Mouse (Mus musculus) kidney, embryonic 15.5 days (tissue): ENCODE data around the gene Psme4. TPM values are rescaled to one million over a fixed set of nuclear protein-coding genes. Genes with fewer than 3 reads are reported as not detected.

ENCODE experiments used
- ATAC-seq: fragments of 200-750 bp; cut with Nextera tagmentation; replicated peaks from 2 replicates; pipeline ENCODE4 v1.8.0; 2017; ENCODE audit warnings: moderate TSS enrichment; ENCODE audit not compliant: low FRiP score
- H3K27ac ChIP-seq: fragments of 300-500 bp; sonication (generic); 2 replicates; pipeline ENCODE4 v1.5.1; 2015; ENCODE audit warnings: mild to moderate bottlenecking, inconsistent platforms
- H3K27me3 ChIP-seq: fragments of 300-500 bp; sonication (generic); 2 replicates; pipeline ENCODE4 v1.6.1; 2015; ENCODE audit warnings: inconsistent platforms
- H3K36me3 ChIP-seq: fragments of 300-500 bp; sonication (generic); 2 replicates; pipeline ENCODE4 v1.6.1; 2015; ENCODE audit warnings: inconsistent platforms
- H3K4me1 ChIP-seq: fragments of 300-500 bp; sonication (generic); 2 replicates; pipeline ENCODE4 v1.6.1; 2015; ENCODE audit warnings: inconsistent platforms
- H3K4me2 ChIP-seq: fragments of 300-500 bp; sonication (generic); 2 replicates; pipeline ENCODE4 v1.6.1; 2015; ENCODE audit warnings: moderate library complexity, mild to moderate bottlenecking, inconsistent platforms
- H3K4me3 ChIP-seq: fragments of 300-500 bp; sonication (generic); replicated peaks from 2 replicates; pipeline ENCODE4 v1.5.1; 2015; ENCODE audit warnings: mild to moderate bottlenecking, inconsistent platforms
- H3K9ac ChIP-seq: fragments of 300-500 bp; sonication (generic); 2 replicates; pipeline ENCODE4 v1.6.1; 2015; ENCODE audit warnings: mild to moderate bottlenecking, inconsistent platforms
- H3K9me3 ChIP-seq: fragments of 300-500 bp; sonication (generic); replicated peaks from 2 replicates; pipeline ENCODE4 v1.6.1; 2016; ENCODE audit warnings: inconsistent platforms
- WGBS: fragments of 180-500 bp; shearing (Covaris S2); methylation state at CpG from one replicate; pipeline ENCODE4 v1.1.7; 2015; ENCODE audit warnings: mixed read lengths; 5-methylcytosine and 5-hydroxymethylcytosine counted together
- polyA plus RNA-seq: library from polyadenylated mRNA; unstranded; fragments of >200 nt; fragmentation: Nextera tagmentation; extraction: Ambion mirVana; gene quantifications from 2 replicates; pipeline ENCODE4 v1.2.1, GENCODE M21; 2015

Psme4 gene
- polyA plus RNA-seq, 1 experiment from 2014 or later, result 18.3 TPM

DNA sequence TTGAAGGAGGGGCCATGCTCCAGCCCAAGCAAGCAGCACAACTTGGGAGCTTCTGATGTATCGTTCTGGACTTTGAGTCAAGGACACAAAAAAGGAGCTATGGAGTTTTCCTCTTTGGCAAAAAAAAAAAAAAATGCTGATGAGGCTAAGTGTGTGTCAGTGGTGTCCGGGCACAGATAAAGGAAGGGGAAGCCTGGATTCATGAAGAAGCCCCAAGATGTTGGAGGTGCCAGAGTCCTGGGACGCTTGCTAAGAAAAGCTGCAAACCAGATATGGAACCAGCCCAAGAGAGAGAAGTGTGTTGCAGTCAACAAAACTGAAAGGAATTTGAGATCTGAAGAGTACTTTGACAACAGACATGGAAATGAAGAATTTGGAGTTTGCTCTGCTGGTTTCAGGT lies 140.8 kb downstream of the Psme4 start:
- no peak for ATAC-seq

GRCm38 (mm10) chr11:30920641-30921040 lies 149.1 kb downstream of the Psme4 start:
- Histone ChIP-seq H3K27me3 (no peaks in the 10 kb centered on the region), H3K27ac (no peak overlapping the region), H3K4me1 (no peaks in the 10 kb centered on the region), H3K4me2 (no peak overlapping the region), H3K36me3 (peaks cover 7% of the 10 kb centered on the region), H3K4me3 (no peak overlapping the region), H3K9ac (no peak overlapping the region), H3K9me3 (no peaks in the 10 kb centered on the region)
- WGBS, result 68% methylated on average over 1 of the region's 1 CpGs
- no peak for ATAC-seq

More for the DNA sequence above, 140.8 kb downstream of the Psme4 start:
- Histone ChIP-seq H3K9me3 (no peaks in the 10 kb centered on the region), H3K4me3 (no peak overlapping the region), H3K36me3 (no peaks in the 10 kb centered on the region), H3K27ac (no peak overlapping the region), H3K4me1 (no peaks in the 10 kb centered on the region), H3K9ac (no peak overlapping the region), H3K27me3 (no peaks in the 10 kb centered on the region), H3K4me2 (no peak overlapping the region)
- 86% methylated on average over 3 of the region's 3 CpGs for WGBS

DNA sequence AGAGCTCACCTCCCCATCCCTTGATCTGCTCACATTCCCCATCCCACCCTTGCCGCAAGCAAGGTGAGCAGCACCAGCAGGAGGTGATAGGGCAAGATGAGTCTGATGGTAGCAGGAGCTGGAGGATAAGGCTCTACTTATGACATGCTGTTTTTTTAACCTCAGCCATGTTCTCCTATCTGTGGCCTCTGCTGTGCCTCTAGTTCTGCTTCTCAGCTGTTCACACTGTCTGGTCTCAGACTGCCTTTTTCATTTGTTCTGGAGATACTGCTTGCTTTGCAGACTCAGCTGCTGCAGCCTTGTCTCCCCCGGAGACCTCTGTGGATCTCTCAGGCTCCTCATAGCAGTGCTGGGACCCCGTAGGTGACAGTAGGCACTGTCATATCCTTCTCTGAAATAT lies 151.8 kb downstream of the Psme4 start:
- no peaks in the 10 kb centered on the region for H3K9me3 ChIP-seq
- no peak overlapping the region for H3K9ac ChIP-seq
- WGBS, result 94% methylated on average over 3 of the region's 3 CpGs
- peaks cover 30% of the 10 kb centered on the region for H3K36me3 ChIP-seq
- H3K4me3 ChIP-seq, result no peak overlapping the region
- no peak overlapping the region for H3K4me2 ChIP-seq
- no peaks in the 10 kb centered on the region for H3K4me1 ChIP-seq
- no peak for ATAC-seq
- no peaks in the 10 kb centered on the region for H3K27me3 ChIP-seq
- H3K27ac ChIP-seq, result no peak overlapping the region

DNA sequence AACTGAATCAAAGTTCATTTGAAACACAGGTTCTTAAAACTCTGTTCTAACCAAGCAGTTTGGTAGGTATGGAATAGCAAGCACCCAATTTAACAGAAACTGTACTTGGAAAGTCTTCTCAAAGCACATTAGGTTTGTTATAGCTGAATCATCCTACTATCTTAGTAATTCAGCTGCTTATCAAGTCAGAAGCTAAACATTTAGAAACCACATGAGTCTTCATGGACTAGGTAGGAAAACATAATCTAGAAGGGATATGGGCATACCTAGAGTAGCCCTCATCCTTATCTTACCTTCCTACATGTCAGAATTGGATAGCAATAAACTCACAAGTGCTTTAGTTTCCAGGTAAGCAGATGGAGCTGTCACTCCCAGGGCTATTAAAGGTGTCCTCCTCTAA lies 156.6 kb downstream of the Psme4 start:
- no peaks in the 10 kb centered on the region for H3K4me1 ChIP-seq
- ATAC-seq, result no peak
- no peaks in the 10 kb centered on the region for H3K9me3 ChIP-seq
- peaks cover 53% of the 10 kb centered on the region for H3K36me3 ChIP-seq
- no peak overlapping the region for H3K9ac ChIP-seq
- no peak overlapping the region for H3K27ac ChIP-seq
- H3K27me3 ChIP-seq, result no peaks in the 10 kb centered on the region
- H3K4me3 ChIP-seq, result no peak overlapping the region
- H3K4me2 ChIP-seq, result no peak overlapping the region

- WGBS, result 100% methylated on average over 1 of the region's 1 CpGs
- H3K9ac ChIP-seq, result no peak overlapping the region
- ATAC-seq, result no peak
- H3K27me3 ChIP-seq, result no peaks in the 10 kb centered on the region
- peaks cover 54% of the 10 kb centered on the region for H3K36me3 ChIP-seq
- H3K9me3 ChIP-seq, result no peaks in the 10 kb centered on the region
- H3K4me1 ChIP-seq, result no peaks in the 10 kb centered on the region
- H3K27ac ChIP-seq, result no peak overlapping the region
- H3K4me2 ChIP-seq, result no peak overlapping the region
- H3K4me3 ChIP-seq, result no peak overlapping the region
Observed at GRCm38 (mm10) chr11:30928498-30928897, 157.0 kb downstream of the Psme4 start.

Other genes with a start within 250 kb of the Psme4 start
- gene Acyp2, start 122.1 kb upstream of the Psme4 start, polyA plus RNA-seq, result 22.4 and 23.1 TPM in 2 replicates
- gene Gpr75, start 113.6 kb downstream of the Psme4 start, polyA plus RNA-seq, result 0.08 and 0.14 TPM in 2 replicates
- 29.0 and 30.0 TPM in 2 replicates for gene Asb3, start 113.7 kb downstream of the Psme4 start, polyA plus RNA-seq
- 11.7 and 11.9 TPM in 2 replicates for gene Erlec1, start 182.6 kb downstream of the Psme4 start, polyA plus RNA-seq
- 17.7 and 18.8 TPM in 2 replicates for gene Chac2, start 214.6 kb downstream of the Psme4 start, polyA plus RNA-seq